Mouse (Mus musculus): ENCODE data around the gene Dna2. TPM values are rescaled to one million over a fixed set of nuclear protein-coding genes. Genes with fewer than 3 reads are reported as not detected.
A peak's percentile ranks its signal among the peaks of the same experiment; 100 is the strongest.

Dna2 gene
- total and polyA plus RNA-seq, 3 experiments = 0.29 to 0.84 (median 0.68) TPM

DNA sequence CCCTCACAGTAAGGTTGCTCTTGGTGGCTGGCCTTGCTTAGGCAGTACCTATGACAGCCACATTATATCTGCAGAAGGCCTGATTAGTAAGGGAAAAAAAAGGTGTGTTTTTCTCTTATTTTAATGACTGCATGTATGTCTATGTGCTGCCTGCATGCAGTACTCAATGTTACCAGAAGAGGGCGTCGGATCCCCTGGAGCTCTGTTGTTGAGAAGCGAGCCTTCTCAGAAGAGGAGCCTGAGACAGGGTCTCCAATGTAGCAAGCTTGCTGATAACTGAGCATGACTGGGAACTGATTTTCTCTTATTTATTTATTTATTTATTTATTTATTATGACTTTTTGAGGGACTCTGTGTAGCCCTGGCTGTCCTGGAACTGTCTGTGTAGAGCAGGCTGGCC, 40.5 kb downstream of the Dna2 start:
- no peaks in the 10 kb centered on the region for H3K36me3 ChIP-seq (ENCODE audit: control insufficient read depth, insufficient read depth, low read length)

GRCm38 (mm10) chr10:62990636-62991035, 43.8 kb downstream of the Dna2 start:
- Histone ChIP-seq H3K4me3 (no peak overlapping the region), H3K36me3 (ENCODE audit: control insufficient read depth, insufficient read depth, low read length) (no peaks in the 10 kb centered on the region), H3K9ac (ENCODE audit: low read depth, low read length) (no peak overlapping the region), H3K27ac (no peak overlapping the region), H3K79me2 (replicated peaks; ENCODE audit: control insufficient read depth, insufficient read depth, low read length) (no peaks in the 10 kb centered on the region), H3K27me3 (ENCODE audit: control insufficient read depth, insufficient read depth, low read length) (no peaks in the 10 kb centered on the region), H3K4me1 (ENCODE audit: control insufficient read depth, insufficient read depth, low read length) (no peaks in the 10 kb centered on the region)
- 96% methylated on average over 15 of the region's 15 CpGs for WGBS
- intact Hi-C loops (cut with DNase I) = no loop called here
- no peak for DNase-seq
- TF ChIP-seq EP300 (IDR thresholded peaks at IDR 0.05; ENCODE audit: insufficient read depth, low read depth, low read length) = no peak

More for the DNA sequence above, 40.5 kb downstream of the Dna2 start:
- no peaks in the 10 kb centered on the region for H3K79me2 ChIP-seq (replicated peaks; ENCODE audit: control insufficient read depth, insufficient read depth, low read length)
- no peak for TF ChIP-seq EP300 (IDR thresholded peaks at IDR 0.05; ENCODE audit: insufficient read depth, low read depth, low read length)
- TF ChIP-seq CTCF (IDR thresholded peaks at IDR 0.05) = peak; percentile 68
- H3K27ac ChIP-seq = no peak overlapping the region
- H3K27me3 ChIP-seq (ENCODE audit: control insufficient read depth, insufficient read depth, low read length) = no peaks in the 10 kb centered on the region
- intact Hi-C loops (cut with DNase I) = no loop called here
- no peak overlapping the region for H3K4me3 ChIP-seq
- H3K9ac ChIP-seq (ENCODE audit: low read depth, low read length) = no peak overlapping the region
- no peak for DNase-seq
- no peaks in the 10 kb centered on the region for H3K4me1 ChIP-seq (ENCODE audit: control insufficient read depth, insufficient read depth, low read length)
- 36% methylated on average over 3 of the region's 3 CpGs for WGBS

DNA sequence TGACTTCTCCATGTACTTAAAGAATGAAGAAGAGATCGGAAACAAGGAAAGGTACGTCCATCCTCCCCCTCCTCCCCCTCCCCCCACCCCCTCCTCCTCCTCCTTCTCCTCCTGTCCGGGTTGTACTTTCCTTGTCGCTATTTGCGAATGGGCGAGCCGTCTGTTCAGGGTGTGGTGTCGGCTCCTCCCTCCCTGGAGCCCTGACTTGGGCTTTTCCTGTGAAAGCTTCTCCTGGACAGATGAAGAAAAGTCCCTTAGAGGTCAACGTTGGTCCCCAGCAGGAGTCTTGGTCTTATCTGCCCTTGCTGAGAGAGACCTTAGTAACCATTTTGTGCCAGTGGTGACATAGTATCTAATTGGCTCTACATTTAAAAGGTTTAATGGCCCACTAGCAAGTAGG, 47.2 kb downstream of the Dna2 start:
- Histone ChIP-seq H3K27ac (no peak overlapping the region), H3K4me1 (ENCODE audit: control insufficient read depth, insufficient read depth, low read length) (no peaks in the 10 kb centered on the region), H3K36me3 (ENCODE audit: control insufficient read depth, insufficient read depth, low read length) (no peaks in the 10 kb centered on the region), H3K79me2 (replicated peaks; ENCODE audit: control insufficient read depth, insufficient read depth, low read length) (no peaks in the 10 kb centered on the region), H3K9ac (ENCODE audit: low read depth, low read length) (no peak overlapping the region), H3K27me3 (ENCODE audit: control insufficient read depth, insufficient read depth, low read length) (no peaks in the 10 kb centered on the region), H3K4me3 (no peak overlapping the region)
- no peak for DNase-seq
- TF ChIP-seq EP300 (IDR thresholded peaks at IDR 0.05; ENCODE audit: insufficient read depth, low read depth, low read length) = no peak
- TF ChIP-seq CTCF (IDR thresholded peaks at IDR 0.05) = no peak
- no peak for TF ChIP-seq POLR2A (IDR thresholded peaks at IDR 0.05; ENCODE audit: insufficient read depth, low read depth, low read length)
- intact Hi-C loops (cut with DNase I) = no loop called here
- 83% methylated on average over 8 of the region's 9 CpGs for WGBS

DNA sequence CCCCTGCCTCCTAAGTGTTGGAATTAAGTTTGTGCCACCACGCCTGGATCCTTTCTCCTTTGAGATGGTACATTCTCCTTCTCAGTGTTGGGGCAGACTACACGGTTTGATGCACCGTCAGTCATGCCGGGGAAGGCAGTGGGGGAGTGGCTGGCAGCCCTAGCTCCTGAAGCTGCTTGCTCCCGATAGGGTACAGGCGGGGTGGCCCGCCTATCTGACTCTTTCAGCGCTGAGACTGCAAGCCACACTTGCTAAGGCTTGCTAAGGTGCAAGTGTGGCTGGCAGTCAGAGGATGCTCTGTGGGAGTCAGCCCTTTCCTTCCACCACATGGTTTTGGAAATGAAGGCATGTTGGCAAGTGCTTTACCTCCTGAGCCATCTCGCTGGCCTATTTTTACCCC, 53.8 kb downstream of the Dna2 start:
- no peaks in the 10 kb centered on the region for H3K36me3 ChIP-seq (ENCODE audit: control insufficient read depth, insufficient read depth, low read length)
- H3K27me3 ChIP-seq (ENCODE audit: control insufficient read depth, insufficient read depth, low read length) = no peaks in the 10 kb centered on the region
- no peaks in the 10 kb centered on the region for H3K79me2 ChIP-seq (replicated peaks; ENCODE audit: control insufficient read depth, insufficient read depth, low read length)
- intact Hi-C loops (cut with DNase I) = no loop called here
- WGBS = 81% methylated on average over 9 of the region's 9 CpGs
- TF ChIP-seq EP300 (IDR thresholded peaks at IDR 0.05; ENCODE audit: insufficient read depth, low read depth, low read length) (no peak), CTCF (IDR thresholded peaks at IDR 0.05) (no peak), POLR2A (IDR thresholded peaks at IDR 0.05; ENCODE audit: insufficient read depth, low read depth, low read length) (no peak)
- H3K4me1 ChIP-seq (ENCODE audit: control insufficient read depth, insufficient read depth, low read length) = no peaks in the 10 kb centered on the region
- H3K9ac ChIP-seq (ENCODE audit: low read depth, low read length) = no peak overlapping the region
- DNase-seq = no peak
- no peak overlapping the region for H3K27ac ChIP-seq
- no peak overlapping the region for H3K4me3 ChIP-seq

GRCm38 (mm10) chr10:63003252-63003651, 56.4 kb downstream of the Dna2 start:
- 73% methylated on average over 9 of the region's 9 CpGs for WGBS
- peaks cover 4% of the 10 kb centered on the region; the same call in 1 of the 2 replicates for H3K36me3 ChIP-seq (ENCODE audit: control insufficient read depth, insufficient read depth, low read length)
- H3K27ac ChIP-seq = no peak overlapping the region
- H3K4me3 ChIP-seq = no peak overlapping the region
- no peaks in the 10 kb centered on the region for H3K79me2 ChIP-seq (replicated peaks; ENCODE audit: control insufficient read depth, insufficient read depth, low read length)
- no peaks in the 10 kb centered on the region for H3K27me3 ChIP-seq (ENCODE audit: control insufficient read depth, insufficient read depth, low read length)
- H3K4me1 ChIP-seq (ENCODE audit: control insufficient read depth, insufficient read depth, low read length) = no peaks in the 10 kb centered on the region
- no peak for DNase-seq
- H3K9ac ChIP-seq (ENCODE audit: low read depth, low read length) = no peak overlapping the region
- no peak for TF ChIP-seq CTCF (IDR thresholded peaks at IDR 0.05)
- TF ChIP-seq EP300 (IDR thresholded peaks at IDR 0.05; ENCODE audit: insufficient read depth, low read depth, low read length) = no peak
- TF ChIP-seq POLR2A (IDR thresholded peaks at IDR 0.05; ENCODE audit: insufficient read depth, low read depth, low read length) = no peak
- intact Hi-C loops (cut with DNase I) = no loop called here

- no peak overlapping the region for H3K27ac ChIP-seq
- no peaks in the 10 kb centered on the region for H3K4me1 ChIP-seq (ENCODE audit: control insufficient read depth, insufficient read depth, low read length)
- no peaks in the 10 kb centered on the region for H3K79me2 ChIP-seq (replicated peaks; ENCODE audit: control insufficient read depth, insufficient read depth, low read length)
- H3K4me3 ChIP-seq = no peak overlapping the region
- no peaks in the 10 kb centered on the region for H3K27me3 ChIP-seq (ENCODE audit: control insufficient read depth, insufficient read depth, low read length)
- peaks cover 4% of the 10 kb centered on the region; the same call in 1 of the 2 replicates for H3K36me3 ChIP-seq (ENCODE audit: control insufficient read depth, insufficient read depth, low read length)
- 90% methylated on average over 9 of the region's 9 CpGs for WGBS
- DNase-seq = no peak
- no peak overlapping the region for H3K9ac ChIP-seq (ENCODE audit: low read depth, low read length)
- no peak for TF ChIP-seq EP300 (IDR thresholded peaks at IDR 0.05; ENCODE audit: insufficient read depth, low read depth, low read length)
- TF ChIP-seq CTCF (IDR thresholded peaks at IDR 0.05) = no peak
- TF ChIP-seq POLR2A (IDR thresholded peaks at IDR 0.05; ENCODE audit: insufficient read depth, low read depth, low read length) = no peak
- intact Hi-C loops (cut with DNase I) = no loop called here
Observed at GRCm38 (mm10) chr10:63004556-63004955, 57.7 kb downstream of the Dna2 start.
